Mouse (Mus musculus): ENCODE data around the gene Slc6a15.

Slc6a15 gene

GRCm38 (mm10) chr10:103367371-103368295, at the start of gene Slc6a15:
Gene Slc6a15 (plus strand): TSS chr10:103367783.
- peak; percentile 53 for DNase-seq (ENCODE audit: extremely low spot score)

DNA sequence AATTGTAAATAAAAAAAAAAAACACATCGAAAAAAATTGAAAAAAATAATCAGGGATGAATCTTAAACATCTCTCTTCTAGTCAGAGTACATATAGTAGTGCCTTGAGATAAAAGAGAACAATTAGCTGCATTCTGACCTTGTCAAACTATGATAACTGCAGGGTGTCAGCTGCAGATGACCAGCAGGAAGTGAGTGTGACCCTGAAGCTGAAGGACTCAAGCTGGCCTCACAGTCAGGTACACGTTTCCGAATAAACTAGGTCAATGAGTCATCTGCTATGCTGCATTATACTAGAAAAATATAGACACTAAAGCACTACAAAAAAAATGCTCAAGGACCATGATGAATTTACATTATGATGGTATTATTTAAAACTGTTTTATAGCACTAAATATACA, 45.6 kb upstream of the Slc6a15 start:
- DNase-seq (ENCODE audit: extremely low spot score): no peak

DNA sequence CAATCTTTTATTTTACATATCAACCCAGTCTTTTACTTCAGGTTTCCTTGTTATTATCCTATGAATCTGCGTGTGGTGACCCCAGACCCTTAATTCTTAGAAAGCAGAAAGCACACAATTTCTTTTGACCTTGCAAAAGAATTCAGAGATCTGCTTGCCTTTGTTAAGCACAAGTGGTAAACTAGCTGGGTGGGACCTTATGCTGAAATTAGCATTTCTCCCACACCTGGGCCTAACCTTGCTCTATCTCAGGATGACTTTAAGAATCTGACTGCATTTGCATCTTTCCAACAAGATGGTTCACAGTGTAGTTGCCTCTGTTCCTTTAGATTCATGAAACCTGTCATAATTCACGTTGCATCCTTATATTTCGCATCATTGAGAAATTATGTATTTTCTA, 44.2 kb upstream of the Slc6a15 start:
- no peak for DNase-seq (ENCODE audit: extremely low spot score)

DNA sequence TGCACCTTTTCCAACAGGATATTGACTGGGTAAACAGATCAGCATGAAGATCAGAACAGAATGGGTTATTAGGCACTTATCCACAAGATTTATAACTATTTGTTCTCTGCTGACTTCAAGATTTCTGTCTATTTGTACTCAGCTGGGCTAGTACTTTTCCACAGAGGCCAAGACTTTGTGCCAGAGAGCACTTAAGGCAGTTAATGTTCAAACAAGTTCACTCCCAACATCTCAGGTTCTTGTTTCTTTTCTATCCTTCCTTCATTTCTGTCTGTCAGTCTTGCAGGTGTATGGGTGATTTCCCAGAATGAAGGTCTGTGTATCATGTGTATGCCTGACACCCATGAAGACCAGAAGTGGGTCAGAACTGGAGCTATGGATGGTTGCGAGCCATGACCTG, 33.3 kb upstream of the Slc6a15 start:
- DNase-seq (ENCODE audit: extremely low spot score): no peak

DNA sequence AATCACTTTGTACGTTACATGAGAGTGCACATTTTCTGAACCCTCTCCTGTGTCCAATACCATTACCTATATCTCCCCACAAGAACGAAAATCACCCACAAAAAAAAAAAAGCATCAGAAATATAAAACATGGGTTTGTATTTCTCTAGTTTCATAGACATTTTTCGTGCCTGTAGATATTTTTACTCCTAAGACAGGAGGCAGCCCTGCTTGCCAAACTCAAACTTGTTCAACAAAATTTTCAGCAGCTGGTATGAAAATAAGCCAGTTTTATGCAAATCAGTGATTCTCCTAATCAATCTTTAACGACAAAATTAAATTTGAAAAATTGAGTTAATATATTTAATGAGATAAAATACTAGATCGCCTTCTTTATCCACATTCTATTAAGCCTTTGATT, 27.7 kb upstream of the Slc6a15 start:
- DNase-seq (ENCODE audit: extremely low spot score): no peak

DNA sequence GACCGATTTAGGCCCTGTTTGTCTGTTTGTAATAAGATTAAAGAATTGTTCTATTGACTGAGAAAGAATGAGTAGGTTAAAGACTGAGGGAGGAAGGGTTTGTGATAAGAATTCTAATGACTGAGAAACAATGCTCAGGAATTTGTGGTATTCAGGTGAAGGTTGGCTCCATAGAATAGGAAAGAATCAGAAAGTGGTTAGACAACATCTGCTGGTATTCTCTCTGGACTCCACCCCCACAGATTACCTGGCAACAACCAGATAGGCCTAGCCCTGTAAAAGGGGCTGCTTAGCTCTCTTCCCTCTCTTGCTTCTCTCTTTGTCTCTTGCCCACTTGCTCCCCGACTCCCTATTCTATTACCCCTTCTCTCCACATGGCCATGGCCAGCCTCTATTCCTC, 20.8 kb upstream of the Slc6a15 start:
- no peak for DNase-seq (ENCODE audit: extremely low spot score)

DNA sequence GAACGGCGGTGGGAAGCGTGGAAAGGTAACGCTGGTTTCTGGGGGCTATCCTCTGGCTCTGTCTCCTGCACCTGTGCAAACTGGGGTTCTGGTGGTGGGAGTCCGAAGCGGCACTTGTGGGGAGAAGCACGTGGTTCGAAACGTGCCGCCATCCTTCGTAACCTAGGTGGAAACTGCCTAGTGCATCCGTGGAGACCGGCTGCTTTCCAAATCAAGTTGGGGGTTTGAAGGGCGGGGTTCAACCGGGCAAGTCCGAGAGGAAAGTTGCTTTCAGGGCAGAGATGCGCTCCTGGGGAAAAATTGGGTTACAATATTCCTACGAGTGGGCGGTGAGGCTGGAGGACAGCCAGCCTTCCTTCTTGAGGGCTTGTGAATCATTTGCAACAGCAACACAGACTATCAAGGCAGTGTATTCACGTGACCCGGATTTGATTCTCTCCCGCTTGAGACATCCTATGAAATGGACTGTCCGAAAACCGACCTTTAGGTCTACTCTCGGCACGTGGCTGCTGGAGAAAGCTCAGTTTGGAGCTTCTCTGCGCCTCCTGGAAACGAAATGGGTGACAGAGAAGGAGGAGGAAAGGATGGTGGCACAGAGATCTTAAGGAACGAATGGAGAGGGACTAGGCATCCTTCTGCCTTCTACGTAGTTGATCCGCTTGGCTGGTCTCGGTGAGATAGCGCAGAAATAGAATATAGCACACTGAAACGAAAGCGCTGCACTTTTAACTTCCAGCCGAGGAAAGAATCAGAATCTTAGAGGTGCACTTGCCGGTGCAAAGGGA, 905 bp downstream of the Slc6a15 start:
- DNase-seq (ENCODE audit: extremely low spot score): peak; percentile 40

- peak; percentile 78 for DNase-seq (ENCODE audit: extremely low spot score)
These were observed 1.5 kb downstream of the Slc6a15 start for GRCm38 (mm10) chr10:103369081-103369420.

DNA sequence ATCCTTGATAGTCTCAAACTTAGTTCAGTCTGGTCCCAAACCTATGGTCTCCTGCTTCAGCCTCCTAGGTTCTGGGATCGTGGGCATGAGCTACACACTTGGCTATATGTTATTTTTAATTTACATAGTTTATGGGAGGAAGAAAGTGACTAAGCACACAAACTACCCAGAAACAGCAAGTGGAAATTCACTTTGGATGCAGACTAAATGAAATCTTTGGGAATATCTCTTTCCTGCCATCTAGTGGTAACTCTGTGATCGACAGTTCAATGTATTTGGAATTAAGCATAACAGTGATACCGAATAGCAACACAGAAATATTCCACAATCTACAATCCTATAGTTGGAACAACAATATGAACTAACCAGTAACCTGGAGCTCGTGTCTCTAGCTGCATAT, 34.6 kb downstream of the Slc6a15 start:
- peak; percentile 22 for DNase-seq (ENCODE audit: extremely low spot score)

DNA sequence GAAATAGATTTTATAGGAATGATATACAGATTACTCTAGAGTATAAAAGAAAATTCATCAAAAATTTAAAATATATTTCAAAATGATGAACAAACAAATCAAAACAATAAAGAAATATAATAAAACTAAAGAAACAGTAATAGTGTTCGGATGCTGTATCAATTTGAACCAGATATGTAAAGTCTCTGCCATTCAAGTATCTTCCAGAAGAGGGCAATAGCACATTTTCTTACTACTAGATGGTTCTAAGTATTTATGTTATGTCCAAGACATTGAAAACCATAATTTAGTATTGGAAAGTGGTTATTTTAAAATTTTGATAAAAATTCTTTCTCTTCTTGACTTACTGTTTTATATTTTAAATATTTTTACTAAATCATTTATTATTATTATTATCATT, 60.1 kb downstream of the Slc6a15 start:
- DNase-seq (ENCODE audit: extremely low spot score): no peak

- DNase-seq (ENCODE audit: extremely low spot score): no peak
These were observed 75.0 kb downstream of the Slc6a15 start for GRCm38 (mm10) chr10:103442588-103442987.

DNA sequence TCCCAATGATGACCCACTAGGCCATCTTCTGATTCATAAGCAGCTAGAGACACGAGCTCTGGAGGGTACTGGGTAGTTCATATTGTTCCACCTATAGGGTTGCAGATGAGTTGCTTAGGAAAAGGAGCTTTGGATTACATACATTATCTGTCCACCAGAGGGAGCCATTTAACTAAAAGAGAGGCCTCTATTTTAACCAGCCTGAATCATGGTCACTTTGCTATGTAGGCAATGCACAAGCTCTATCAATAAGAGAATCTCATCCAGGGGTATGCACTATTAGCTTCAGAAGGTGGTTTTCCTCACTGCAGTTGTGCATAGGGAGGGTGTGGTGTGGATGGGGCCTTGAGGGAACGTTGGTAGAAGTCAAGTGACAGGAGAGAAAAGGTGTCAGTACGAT, 75.5 kb downstream of the Slc6a15 start:
- DNase-seq (ENCODE audit: extremely low spot score): peak; percentile 55

DNA sequence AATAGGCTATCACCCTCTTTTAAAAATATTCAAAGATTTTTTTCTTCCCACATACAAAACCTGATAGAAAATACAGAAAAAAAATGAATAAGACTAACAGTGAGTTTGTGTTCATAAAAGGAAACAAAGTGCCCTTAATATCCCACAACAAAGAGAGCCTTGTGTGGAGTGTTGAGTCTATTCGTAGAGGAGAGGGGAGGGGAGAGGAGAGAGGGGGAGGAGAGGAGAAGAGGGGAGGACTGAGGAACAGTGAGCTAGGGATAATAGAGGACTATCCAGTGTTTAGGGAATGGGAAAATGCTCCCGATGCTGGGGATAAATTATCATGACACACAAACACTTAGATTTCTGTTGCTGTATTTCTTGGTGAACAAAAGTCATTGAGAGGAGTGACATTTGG, 80.8 kb downstream of the Slc6a15 start:
- DNase-seq (ENCODE audit: extremely low spot score): no peak

- DNase-seq (ENCODE audit: extremely low spot score): no peak
These were observed 90.3 kb downstream of the Slc6a15 start for GRCm38 (mm10) chr10:103457896-103458295.
